9 mouse cellular contexts compared by ENCODE assay signal in genomic region chr13:54983614-54984013, GRCm38 (mm10). TPM values are rescaled to one million over a fixed set of nuclear protein-coding genes. Genes with fewer than 3 reads are reported as not detected.
DNase-seq lines count a peak whose midpoint lies in the region; ATAC-seq and TF ChIP-seq lines count a peak whose summit lies in the region.
"Had no signal": no experiment of that assay in that cellular context is flagged by ENCODE, and none has a peak within 500 bp of the region (broad histone marks: within the 10 kb centered on the region; RNA-seq: fewer than 3 reads in every experiment).

No protein-coding gene starts in this region.

- peaks cover 35% of the 10 kb centered on the region for H3K4me1 ChIP-seq in hindbrain, postnatal 0 days (ENCODE audit: insufficient read depth, low read length)
- peaks cover 7% of the 10 kb centered on the region; the same call in 1 of the 2 replicates for H3K4me1 ChIP-seq in hindbrain, embryonic 11.5 days (replicated peaks; ENCODE audit: control insufficient read depth, insufficient read depth, low read length)
- H3K4me1 ChIP-seq in lung, postnatal 0 days (ENCODE audit: insufficient read depth, low read depth, low read length): no peaks in the 10 kb centered on the region
- no peaks in the 10 kb centered on the region for H3K4me1 ChIP-seq in small intestine, adult 2 months (ENCODE audit: control insufficient read depth, insufficient read depth, insufficient read length, low read length)

- H3K9me3 ChIP-seq in hindbrain, postnatal 0 days (ENCODE audit: low read length): no peaks in the 10 kb centered on the region
- H3K9me3 ChIP-seq in hindbrain, embryonic 11.5 days (ENCODE audit: control insufficient read depth, low read length): no peaks in the 10 kb centered on the region
- H3K9me3 ChIP-seq in lung, postnatal 0 days (ENCODE audit: low read length): no peaks in the 10 kb centered on the region

- ATAC-seq in hindbrain, postnatal 0 days: no peak
- ATAC-seq in hindbrain, embryonic 11.5 days (ENCODE audit: low FRiP score): no peak
- ATAC-seq in lung, postnatal 0 days: no peak

- TF ChIP-seq CTCF in hindbrain, postnatal 0 days (IDR thresholded peaks at IDR 0.05; ENCODE audit: low read depth): peak; percentile 49; the same call in 1 of the 2 replicates
- peak; percentile 50 for TF ChIP-seq CTCF in lung, postnatal 0 days (IDR thresholded peaks at IDR 0.05)
- peak; percentile 24; the same call in 1 of the 2 replicates for TF ChIP-seq CTCF in small intestine, adult 2 months (IDR thresholded peaks at IDR 0.05; ENCODE audit: extremely low read depth, insufficient read length, insufficient replicate concordance, low read depth, low read length)

- no peak overlapping the region for H3K9ac ChIP-seq in hindbrain, postnatal 0 days (replicated peaks; ENCODE audit: low read length)
- H3K9ac ChIP-seq in hindbrain, embryonic 11.5 days (ENCODE audit: low read depth, low read length): no peak overlapping the region
- H3K9ac ChIP-seq in lung, postnatal 0 days (replicated peaks; ENCODE audit: low read depth): no peak overlapping the region

- DNase-seq in hindbrain, postnatal 0 days (ENCODE audit: low spot score): peak; percentile 42
- DNase-seq in hindbrain, embryonic 11.5 days (ENCODE audit: low spot score): no peak
- DNase-seq in lung, postnatal 0 days (ENCODE audit: low spot score): no peak
- no peak for DNase-seq in lung, postnatal 4 days
- peak; percentile 74 for DNase-seq in ZHBTc4 (ENCODE audit: low read depth, low spot score)
- no peak for DNase-seq in yolk sac, embryonic 10.5 days (ENCODE audit: low spot score)
- DNase-seq: adrenal gland, adult 2 months had no signal

- TF ChIP-seq POLR2A in small intestine, adult 2 months (IDR thresholded peaks at IDR 0.05; ENCODE audit: low read depth, low read length): no peak

- H3K4me3 ChIP-seq in hindbrain, postnatal 0 days (ENCODE audit: low read length): no peak overlapping the region
- H3K4me3 ChIP-seq in hindbrain, embryonic 11.5 days (ENCODE audit: low read depth, low read length): no peak overlapping the region
- H3K4me3 ChIP-seq in lung, postnatal 0 days (ENCODE audit: low read depth, low read length): no peak overlapping the region
- H3K4me3 ChIP-seq in small intestine, adult 2 months (ENCODE audit: low read depth, low read length): no peak overlapping the region
- H3K4me3 ChIP-seq: erythroblast, embryonic 14.5 days had no signal

- H3K36me3 ChIP-seq in hindbrain, postnatal 0 days (ENCODE audit: insufficient read depth, low read length): no peaks in the 10 kb centered on the region
- H3K36me3 ChIP-seq in hindbrain, embryonic 11.5 days (ENCODE audit: control insufficient read depth, insufficient read depth, low read length): no peaks in the 10 kb centered on the region
- H3K36me3 ChIP-seq in lung, postnatal 0 days (ENCODE audit: insufficient read depth, low read length): no peaks in the 10 kb centered on the region
- no peaks in the 10 kb centered on the region for H3K36me3 ChIP-seq in small intestine, adult 2 months (ENCODE audit: control insufficient read depth, insufficient read depth, low read length)

- no peak overlapping the region for H3K27ac ChIP-seq in hindbrain, postnatal 0 days
- no peak overlapping the region for H3K27ac ChIP-seq in hindbrain, embryonic 11.5 days (ENCODE audit: low read depth, low read length)
- no peak overlapping the region for H3K27ac ChIP-seq in lung, postnatal 0 days (ENCODE audit: low read length)
- no peak overlapping the region for H3K27ac ChIP-seq in small intestine, adult 2 months (ENCODE audit: insufficient read depth, low read depth, low read length)

- 61% methylated on average over 2 of the region's 2 CpGs for WGBS in hindbrain, postnatal 0 days
- WGBS in hindbrain, embryonic 11.5 days: 47% methylated on average over 2 of the region's 2 CpGs
- 60% methylated on average over 2 of the region's 2 CpGs for WGBS in lung, postnatal 0 days
- WGBS in small intestine, adult 2 months: 65% methylated on average over 2 of the region's 2 CpGs

- no peak for TF ChIP-seq EP300 in lung, postnatal 0 days (IDR thresholded peaks at IDR 0.05)

- H3K4me2 ChIP-seq in hindbrain, postnatal 0 days (ENCODE audit: low read depth, low read length): no peak overlapping the region
- no peak overlapping the region for H3K4me2 ChIP-seq in hindbrain, embryonic 11.5 days (replicated peaks; ENCODE audit: low read depth, low read length)
- no peak overlapping the region for H3K4me2 ChIP-seq in lung, postnatal 0 days (replicated peaks; ENCODE audit: low read depth, low read length)

- no peaks in the 10 kb centered on the region for H3K27me3 ChIP-seq in hindbrain, postnatal 0 days (ENCODE audit: insufficient read depth, low read length)
- H3K27me3 ChIP-seq in hindbrain, embryonic 11.5 days (ENCODE audit: control insufficient read depth, insufficient read depth, low read length): peaks cover 4% of the 10 kb centered on the region
- H3K27me3 ChIP-seq in lung, postnatal 0 days (replicated peaks; ENCODE audit: insufficient read depth, low read length): no peaks in the 10 kb centered on the region
- H3K27me3 ChIP-seq in small intestine, adult 2 months (ENCODE audit: control insufficient read depth, insufficient read depth, low read length): no peaks in the 10 kb centered on the region

RNA-seq across cellular contexts. Expression of gene Unc5a, which starts 34.4 kb away (rescaled TPM):
- 49.9 and 53.0 TPM in 2 replicates for total RNA-seq in hindbrain, postnatal 0 days (2014; rRNA removed)
- 10.5 and 11.7 TPM in 2 replicates for polyA plus RNA-seq in hindbrain, postnatal 0 days (2015; fragmentation: Nextera tagmentation; extraction: Ambion mirVana)
- polyA plus RNA-seq in hindbrain, embryonic 11.5 days (2014; fragmentation: Nextera tagmentation; extraction: Ambion mirVana): 2.7 and 2.9 TPM in 2 replicates
- polyA plus RNA-seq in lung, postnatal 0 days (2015; fragmentation: Nextera tagmentation; extraction: Ambion mirVana): 1.4 and 1.9 TPM in 2 replicates
- polyA plus RNA-seq in small intestine, adult 2 months (2012; rRNA removed): 4.4 and 5.1 TPM in 2 replicates
- polyA plus RNA-seq: erythroblast, embryonic 14.5 days had no signal

RNA-seq across cellular contexts. Expression of gene Hk3, which starts 37.6 kb away (rescaled TPM):
- 1.7 and 1.9 TPM in 2 replicates for total RNA-seq in hindbrain, postnatal 0 days (2014; rRNA removed)
- polyA plus RNA-seq in hindbrain, postnatal 0 days (2015; fragmentation: Nextera tagmentation; extraction: Ambion mirVana): 0.78 and 1.1 TPM in 2 replicates
- 0.52 and 0.61 TPM in 2 replicates for polyA plus RNA-seq in hindbrain, embryonic 11.5 days (2014; fragmentation: Nextera tagmentation; extraction: Ambion mirVana)
- 1.0 and 1.1 TPM in 2 replicates for polyA plus RNA-seq in lung, postnatal 0 days (2015; fragmentation: Nextera tagmentation; extraction: Ambion mirVana)
- 1.7 and 1.8 TPM in 2 replicates for polyA plus RNA-seq in small intestine, adult 2 months (2012; rRNA removed)

Comparison
In these comparisons a context has a peak if more than half of its experiments do, and no peak if none do; other contexts are left out.
1. DNase-seq: peak in hindbrain, postnatal 0 days (single experiment) and ZHBTc4 (single experiment); none in hindbrain, embryonic 11.5 days (single experiment), lung, postnatal 0 days (single experiment), lung, postnatal 4 days (0 of 2) and yolk sac, embryonic 10.5 days (single experiment).
2. Peak in every context shown above with its lines, with median percentiles within 50 percentile points of each other: CTCF ChIP-seq.